Mouse (Mus musculus): ENCODE data around the gene Rrp1b. TPM values are rescaled to one million over a fixed set of nuclear protein-coding genes. Genes with fewer than 3 reads are reported as not detected.
"Not testable (repeated sequence)": the region's sequence is repeated elsewhere in the genome, so short reads cannot be mapped to it uniquely, and the experiment has no call there.

Gene Rrp1b
- total RNA-seq, 2 experiments from 2014 or later, result 46.6 to 92.0 TPM

- peak; percentile 53; the same call in 1 of the 2 replicates for ATAC-seq (replicated peaks; ENCODE audit: poor library complexity, severe bottlenecking)
Measured at GRCm38 (mm10) chr17:32075164-32075563, 39.3 kb downstream of the Rrp1b start.

- no peak for ATAC-seq (replicated peaks; ENCODE audit: poor library complexity, severe bottlenecking)
Measured at GRCm38 (mm10) chr17:32083351-32083750, 47.5 kb downstream of the Rrp1b start.

- ATAC-seq (replicated peaks; ENCODE audit: poor library complexity, severe bottlenecking), result no peak
Measured at GRCm38 (mm10) chr17:32087069-32087468, 51.2 kb downstream of the Rrp1b start.

- no peak for ATAC-seq (replicated peaks; ENCODE audit: poor library complexity, severe bottlenecking)
Measured at GRCm38 (mm10) chr17:32091032-32091363, 55.1 kb downstream of the Rrp1b start.

- peak; percentile 97 for ATAC-seq (replicated peaks; ENCODE audit: poor library complexity, severe bottlenecking)
Measured at GRCm38 (mm10) chr17:32091364-32092240, 55.7 kb downstream of the Rrp1b start.

GRCm38 (mm10) chr17:32092241-32092619 is 56.3 kb downstream of the Rrp1b start:
- ATAC-seq (replicated peaks; ENCODE audit: poor library complexity, severe bottlenecking), result no peak

- no peak for ATAC-seq (replicated peaks; ENCODE audit: poor library complexity, severe bottlenecking)
Measured at GRCm38 (mm10) chr17:32092895-32093294, 57.0 kb downstream of the Rrp1b start.

GRCm38 (mm10) chr17:32097676-32098075 is 61.8 kb downstream of the Rrp1b start:
- no peak for ATAC-seq (replicated peaks; ENCODE audit: poor library complexity, severe bottlenecking)

GRCm38 (mm10) chr17:32098905-32099304 is 63.0 kb downstream of the Rrp1b start:
- not testable (repeated sequence) for ATAC-seq (replicated peaks; ENCODE audit: poor library complexity, severe bottlenecking)

GRCm38 (mm10) chr17:32099574-32099942 is 63.7 kb downstream of the Rrp1b start:
- peak; percentile 5; the same call in 1 of the 2 replicates for ATAC-seq (replicated peaks; ENCODE audit: poor library complexity, severe bottlenecking)

GRCm38 (mm10) chr17:32099943-32100586 is 64.2 kb downstream of the Rrp1b start:
- peak; percentile 62 for ATAC-seq (replicated peaks; ENCODE audit: poor library complexity, severe bottlenecking)

GRCm38 (mm10) chr17:32103054-32103453 is 67.2 kb downstream of the Rrp1b start:
- ATAC-seq (replicated peaks; ENCODE audit: poor library complexity, severe bottlenecking), result no peak

GRCm38 (mm10) chr17:32106358-32106757 is 70.5 kb downstream of the Rrp1b start:
- no peak for ATAC-seq (replicated peaks; ENCODE audit: poor library complexity, severe bottlenecking)

GRCm38 (mm10) chr17:32107877-32108276 is 72.0 kb downstream of the Rrp1b start:
- ATAC-seq (replicated peaks; ENCODE audit: poor library complexity, severe bottlenecking), result no peak; the same call in 1 of the 2 replicates

GRCm38 (mm10) chr17:32108320-32109011 is 72.6 kb downstream of the Rrp1b start:
- not testable (repeated sequence) for ATAC-seq (replicated peaks; ENCODE audit: poor library complexity, severe bottlenecking)

- ATAC-seq (replicated peaks; ENCODE audit: poor library complexity, severe bottlenecking), result no peak
Measured at GRCm38 (mm10) chr17:32109201-32109940, 73.5 kb downstream of the Rrp1b start.

GRCm38 (mm10) chr17:32110424-32110823 is 74.5 kb downstream of the Rrp1b start:
- no peak for ATAC-seq (replicated peaks; ENCODE audit: poor library complexity, severe bottlenecking)

GRCm38 (mm10) chr17:32110980-32111780 is 75.3 kb downstream of the Rrp1b start:
- peak; percentile 24; the same call in 1 of the 2 replicates for ATAC-seq (replicated peaks; ENCODE audit: poor library complexity, severe bottlenecking)

Measured in granulocyte monocyte progenitor cell, adult 5-6 weeks (primary cell).